Mouse (Mus musculus) R1 (cell line): ENCODE measurements around the gene Atl2.

Experiments
- DNase-seq: peaks from one replicate; pipeline ENCODE4 v3.0.0-alpha.2; 2018; ENCODE audit warnings: low read depth, low spot score

The Atl2 gene

DNA sequence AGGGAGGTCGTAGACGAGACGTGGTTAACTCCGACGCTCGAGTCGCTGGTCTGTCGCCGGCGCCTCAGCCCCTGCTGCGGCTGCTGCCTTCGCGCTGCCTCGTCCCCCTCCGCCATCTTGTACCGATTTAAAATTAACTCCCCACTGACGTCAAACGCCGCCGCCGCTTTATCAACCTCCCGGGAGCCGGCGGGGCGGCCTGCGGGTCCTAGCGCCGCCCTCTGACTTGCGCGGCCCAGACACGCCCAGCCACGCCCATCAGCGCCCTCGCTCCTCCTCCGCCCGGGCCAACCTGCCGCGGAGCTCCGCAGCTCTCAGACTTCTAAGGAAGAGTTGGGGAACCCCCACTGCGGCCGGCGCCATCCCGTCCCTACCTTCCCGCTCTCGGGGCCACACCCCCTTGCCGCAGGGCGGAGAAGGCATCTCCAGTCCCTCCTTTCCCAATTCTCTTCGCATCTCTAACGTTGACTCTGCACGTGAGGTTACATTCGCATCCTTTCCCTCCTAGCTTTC, at the start of gene Atl2:
Gene Atl2, minus strand, starts transcription at position 213 of the 513 bp plus-strand sequence.
- DNase-seq: peak; percentile 95

DNA sequence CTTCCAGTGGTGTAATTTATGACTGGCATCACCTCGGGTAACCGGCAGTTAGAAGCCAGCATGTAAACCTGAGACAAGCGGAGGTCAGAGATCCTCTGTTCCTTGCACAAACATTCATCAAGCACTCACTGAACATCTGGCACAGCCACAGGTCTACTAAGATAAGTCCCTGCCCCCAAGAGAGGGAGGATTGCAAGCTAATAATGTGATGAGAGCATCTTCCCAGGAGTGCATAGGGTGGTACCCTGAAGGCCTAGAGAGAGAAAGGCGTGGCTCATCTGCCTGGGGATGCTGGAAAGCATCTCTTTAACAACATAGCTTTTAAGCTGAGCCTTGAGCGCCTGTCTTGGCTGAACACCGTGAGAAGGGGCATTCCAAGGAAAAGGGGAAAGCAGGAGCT, 48.9 kb upstream of the Atl2 start:
- DNase-seq: no peak

DNA sequence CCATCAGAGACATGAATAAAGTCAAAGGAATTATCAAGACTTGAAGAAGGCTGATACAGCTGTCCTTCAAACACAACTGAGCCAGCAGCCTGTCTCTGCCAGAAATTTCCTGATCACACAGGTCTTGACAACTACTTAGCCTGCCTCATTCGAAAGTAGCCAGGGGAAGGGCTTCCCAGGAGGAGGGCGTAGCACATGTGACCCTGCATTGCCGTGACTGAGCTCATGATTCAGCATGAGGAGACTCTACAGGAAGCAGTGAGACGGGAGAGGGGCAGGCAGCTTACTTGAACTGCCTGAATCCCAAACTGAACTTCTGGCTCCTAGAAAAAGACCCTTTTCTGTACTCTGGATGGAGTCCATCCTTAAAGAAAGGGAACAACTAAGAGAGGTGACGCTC, 46.5 kb upstream of the Atl2 start:
- no peak for DNase-seq

DNA sequence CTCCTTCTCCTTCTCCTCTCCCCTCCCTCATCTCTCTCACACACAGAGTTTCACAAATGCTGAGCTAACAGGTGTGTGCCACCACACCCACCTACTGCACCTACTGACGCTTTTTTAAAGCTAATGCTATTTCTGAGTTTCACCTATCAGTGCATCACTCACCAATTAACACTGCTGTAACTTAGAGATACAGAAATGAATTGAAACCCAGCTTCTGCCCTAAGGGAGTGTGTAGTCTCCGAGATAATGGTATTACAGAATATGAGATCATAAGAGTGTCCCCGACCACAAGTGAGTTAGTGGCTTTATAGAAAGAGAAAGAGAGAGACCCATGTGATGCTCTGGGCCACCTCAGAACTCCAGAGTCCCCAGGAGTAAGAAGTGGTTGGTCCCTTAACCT, 43.2 kb upstream of the Atl2 start:
- DNase-seq: no peak

DNA sequence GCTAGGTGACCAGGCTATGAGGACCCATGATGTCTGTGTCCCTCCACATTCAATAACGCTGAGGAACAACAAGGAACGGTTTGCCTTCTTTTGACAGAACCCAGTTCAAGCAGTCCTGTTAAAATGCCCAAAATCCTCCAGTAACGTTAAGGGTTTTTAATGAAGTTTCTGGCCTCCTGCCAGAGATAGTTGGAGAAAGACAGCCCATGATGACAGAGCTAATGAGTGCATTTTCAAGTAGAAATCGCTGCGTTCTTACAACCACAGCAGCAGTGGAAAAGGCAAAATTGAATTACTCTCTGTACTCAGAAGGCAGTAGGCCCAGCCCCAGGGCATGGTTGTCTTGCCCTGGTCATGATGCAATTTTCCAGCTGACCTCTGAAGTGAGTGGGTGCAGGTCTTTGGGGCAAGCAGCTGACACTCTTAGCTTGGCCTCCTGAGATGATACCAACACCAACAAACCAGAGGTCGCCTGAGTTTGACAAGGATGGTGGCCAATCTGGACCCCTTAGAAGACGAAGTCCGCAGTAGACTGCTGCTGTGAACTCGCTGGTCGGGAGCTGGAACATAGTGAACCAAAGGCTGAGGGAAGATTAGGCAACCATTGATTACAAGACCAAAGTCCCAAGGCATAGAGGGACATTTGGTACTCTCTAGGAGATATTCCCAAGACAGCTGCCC, 42.1 kb upstream of the Atl2 start:
- no peak for DNase-seq

DNA sequence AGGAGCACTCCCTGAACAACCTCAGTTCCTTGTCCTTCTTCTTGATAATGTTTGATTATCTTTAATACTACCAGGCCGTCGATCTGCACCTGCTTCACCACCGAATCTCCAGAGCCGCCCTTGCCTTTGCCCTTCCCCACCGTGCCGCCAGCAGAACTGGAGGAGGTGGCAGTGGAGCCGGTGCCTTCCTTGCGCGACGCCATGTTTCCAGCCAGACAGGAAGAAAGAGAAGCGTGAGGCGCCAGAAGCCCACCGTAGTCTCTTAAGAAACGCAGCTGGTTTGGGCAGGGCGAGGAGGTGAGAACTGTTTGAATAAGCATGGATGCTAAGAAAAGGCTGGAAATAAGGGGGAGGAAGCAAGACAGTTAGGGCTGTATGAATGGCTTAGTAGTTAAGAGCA, 38.4 kb upstream of the Atl2 start:
- peak; percentile 31 for DNase-seq

DNA sequence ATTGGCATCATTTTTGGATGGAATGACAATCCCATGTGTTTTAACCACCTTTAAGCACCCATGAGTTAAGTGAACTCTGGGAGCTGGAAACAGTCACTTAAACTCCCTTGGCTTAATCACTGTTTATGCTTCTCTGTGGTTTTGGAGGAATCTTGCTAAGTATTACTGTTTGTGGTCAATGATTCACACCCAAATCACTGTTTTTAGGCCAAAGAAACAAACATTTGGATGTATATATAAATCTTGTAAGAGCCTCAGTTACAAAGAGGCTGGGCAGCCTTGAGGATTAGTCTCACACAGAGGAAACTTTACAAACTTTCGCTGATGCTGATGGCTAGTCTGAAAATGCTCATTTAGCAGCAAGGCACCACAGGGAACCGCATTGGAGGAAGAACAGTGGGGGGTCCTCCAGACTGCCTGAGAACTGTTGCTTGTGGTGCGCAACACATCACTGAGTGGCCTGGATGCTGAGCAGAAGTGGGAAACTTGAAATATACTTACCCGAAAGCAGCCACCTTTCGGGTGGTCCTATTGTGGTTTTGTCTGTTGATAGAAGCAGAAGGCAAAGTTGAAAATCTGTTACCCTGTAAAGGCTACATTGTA, 36.9 kb upstream of the Atl2 start:
- peak; percentile 61 for DNase-seq

DNA sequence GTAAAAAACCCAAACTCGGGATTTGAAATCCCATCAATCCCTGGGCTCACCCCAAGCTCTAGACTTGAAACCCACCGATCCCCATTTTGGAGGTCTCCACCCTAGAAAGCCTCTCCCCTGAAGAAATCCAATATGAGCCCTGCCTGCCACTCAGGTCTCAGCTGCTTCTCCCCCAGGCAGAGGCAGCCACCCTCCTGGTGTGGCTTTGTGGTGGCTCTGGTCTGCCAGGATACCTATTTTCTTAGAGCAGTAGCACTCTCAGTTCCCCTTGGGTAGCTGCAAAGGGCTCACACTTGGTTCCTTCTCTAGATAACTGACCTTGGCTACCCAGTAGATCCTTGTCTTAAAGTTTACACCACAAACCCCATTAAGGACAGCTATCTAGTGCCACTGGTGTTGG, 31.2 kb upstream of the Atl2 start:
- DNase-seq: no peak

DNA sequence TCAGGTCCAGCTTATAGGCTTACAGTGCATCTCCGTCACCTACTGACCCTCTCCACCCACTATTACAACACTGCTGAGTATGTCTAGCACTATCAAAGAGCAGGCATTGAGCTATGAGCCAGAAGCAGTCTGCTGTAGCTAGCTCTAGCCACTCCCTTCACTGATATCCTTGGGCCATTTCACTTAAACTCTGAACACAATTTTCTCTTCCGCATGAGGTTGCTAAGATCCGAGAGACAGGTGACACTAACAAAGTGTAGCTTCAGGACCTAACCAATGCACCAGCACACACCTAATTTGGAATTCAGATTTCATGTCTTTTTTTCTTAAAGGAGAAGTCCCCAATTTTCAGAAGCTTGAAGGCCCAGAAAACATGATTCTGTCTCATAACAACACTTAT, 30.6 kb upstream of the Atl2 start:
- DNase-seq: no peak

DNA sequence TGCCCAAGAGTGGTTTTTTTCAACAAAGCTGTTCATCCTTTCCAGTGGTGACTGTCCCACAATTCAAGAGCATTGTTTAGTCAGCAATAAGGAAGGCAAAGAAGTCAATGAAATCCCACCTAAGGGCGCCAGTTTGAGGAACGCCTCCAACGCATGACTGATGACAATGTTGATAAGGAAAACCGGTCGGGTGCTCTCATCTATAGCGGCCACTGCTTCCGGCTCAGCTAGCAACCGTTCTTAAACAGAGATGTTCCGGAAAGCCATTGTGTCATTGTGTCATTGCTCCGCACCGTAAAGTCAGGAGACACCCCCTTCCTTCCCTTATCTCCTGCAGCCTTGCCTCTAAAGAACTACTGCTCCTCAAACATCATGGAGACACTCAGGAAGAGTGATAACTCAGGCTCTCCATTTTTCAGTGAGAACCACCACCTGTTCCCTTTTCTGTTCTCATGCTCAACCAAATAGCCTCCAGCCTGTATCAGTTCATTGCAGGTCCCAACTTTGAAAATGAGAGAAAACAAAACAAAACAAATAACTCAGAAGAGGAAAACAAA, 30.0 kb upstream of the Atl2 start:
- no peak for DNase-seq

DNA sequence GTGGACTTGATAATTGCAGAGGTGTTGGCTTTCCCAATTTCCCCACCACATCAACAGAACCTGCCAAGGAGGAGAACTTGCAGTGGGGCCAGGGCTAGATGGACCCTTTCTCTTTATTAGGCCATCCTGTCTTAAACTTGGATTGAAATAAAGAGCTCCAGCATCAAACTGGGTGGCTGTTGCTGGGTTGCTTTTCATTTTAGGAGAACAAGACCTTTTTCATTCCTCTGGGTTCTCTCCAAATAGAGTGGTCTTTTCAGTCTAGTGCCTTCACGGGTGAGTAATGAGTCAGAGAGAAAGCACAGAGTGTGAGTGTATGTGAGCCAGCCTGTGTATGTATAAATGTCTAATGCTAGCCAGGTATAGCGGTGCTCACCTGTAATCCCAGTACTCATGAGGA, 24.4 kb upstream of the Atl2 start:
- DNase-seq: no peak

DNA sequence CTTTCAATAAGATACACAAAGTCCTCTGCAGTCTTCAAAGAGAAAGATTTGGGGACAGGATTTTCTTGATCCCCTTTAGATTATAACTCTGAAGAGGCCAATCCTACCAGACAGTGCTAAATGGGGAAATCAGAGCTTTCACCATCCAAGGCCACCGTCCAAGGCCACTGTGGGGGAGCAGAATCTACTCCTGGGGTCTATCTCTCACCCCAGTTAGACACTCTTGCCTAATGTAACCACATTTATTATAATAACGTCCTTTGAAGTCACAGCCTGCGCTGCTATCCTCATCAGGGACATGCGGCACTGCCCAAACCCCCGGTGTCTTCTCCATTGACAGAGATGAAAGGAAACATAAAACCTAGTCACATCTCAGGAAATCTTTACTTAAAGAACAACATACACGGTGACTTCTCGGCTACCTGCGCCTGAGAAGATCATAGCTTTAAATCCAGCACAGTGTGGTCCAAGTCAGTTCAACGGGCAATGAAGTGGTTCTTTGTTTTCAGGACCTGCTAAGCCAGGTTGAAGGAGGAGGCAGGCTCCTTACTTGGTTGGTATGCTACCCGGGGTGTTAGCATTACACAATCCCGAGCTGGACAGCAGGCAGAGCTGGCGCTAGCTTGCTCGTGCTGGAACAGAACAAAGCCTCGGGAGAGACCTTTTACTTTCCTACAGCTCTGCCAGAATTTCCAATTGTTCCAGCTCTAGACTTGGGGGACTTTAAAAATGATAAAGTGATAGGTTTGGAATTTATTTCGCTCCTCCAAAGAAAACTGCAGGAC, 23.8 kb upstream of the Atl2 start:
- peak; percentile 24 for DNase-seq

DNA sequence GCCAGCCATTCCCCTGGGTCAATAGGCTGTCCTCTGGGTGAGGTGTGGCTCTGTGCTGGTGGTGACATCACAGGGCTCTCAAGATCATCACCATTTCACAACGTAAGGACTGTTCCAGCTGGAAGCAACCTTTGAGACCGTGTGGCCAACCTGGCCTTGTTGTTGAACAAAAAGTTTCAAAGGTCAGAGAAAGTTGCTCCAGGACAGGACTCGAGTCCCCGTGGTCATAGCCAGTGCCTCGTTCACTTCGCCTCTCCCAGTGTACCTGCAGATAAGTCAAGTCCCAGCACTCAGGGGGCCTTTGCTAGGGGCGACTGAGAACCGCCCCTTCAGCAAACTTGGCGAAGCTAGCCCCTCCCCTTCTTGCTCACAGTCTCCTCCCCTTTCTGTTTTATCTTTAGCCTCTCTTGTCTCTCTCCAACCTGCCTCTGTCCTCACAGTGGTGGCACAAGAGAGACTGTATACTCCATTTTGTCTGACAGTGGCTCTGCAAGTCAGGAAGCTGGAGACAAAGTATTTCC, 22.6 kb upstream of the Atl2 start:
- peak; percentile 53 for DNase-seq

DNA sequence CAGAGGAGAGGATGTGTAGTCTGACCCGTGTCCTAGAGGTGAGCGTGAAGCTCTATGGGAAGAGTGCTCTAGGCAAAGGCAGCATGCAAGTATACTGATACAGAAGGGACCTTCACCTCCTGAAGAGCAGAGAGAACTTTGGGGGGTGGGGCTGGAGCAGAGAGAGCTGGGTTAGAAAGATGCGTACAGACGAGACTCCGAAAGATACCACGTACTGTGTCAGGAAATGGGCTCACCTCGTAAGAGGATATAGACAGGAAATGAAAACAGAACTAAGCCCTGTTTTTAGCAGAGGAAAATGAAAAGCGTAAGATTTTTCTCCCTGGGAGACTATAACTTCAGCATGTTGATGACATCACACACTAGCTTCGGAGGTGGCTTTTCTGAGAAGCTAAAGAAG, 21.1 kb upstream of the Atl2 start:
- no peak for DNase-seq

DNA sequence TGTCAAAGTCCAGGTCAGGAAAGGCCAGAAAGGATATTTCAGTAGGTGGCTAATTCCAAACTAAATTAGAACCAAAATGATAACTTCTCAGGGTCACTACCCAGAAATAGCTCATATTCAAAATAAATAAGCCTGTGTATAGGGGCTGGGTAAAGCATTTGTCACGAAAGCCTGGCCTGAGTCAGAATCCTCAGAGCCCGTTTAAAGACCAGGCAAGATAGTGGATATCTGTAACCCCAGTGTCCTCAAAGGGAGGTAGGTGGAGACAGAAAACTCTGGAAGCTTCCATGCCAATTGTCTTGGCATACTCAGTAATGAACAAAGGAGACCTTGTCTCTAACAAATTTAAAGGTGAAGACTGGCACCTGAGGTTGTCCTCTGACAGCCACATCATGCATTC, 16.3 kb upstream of the Atl2 start:
- DNase-seq: no peak

DNA sequence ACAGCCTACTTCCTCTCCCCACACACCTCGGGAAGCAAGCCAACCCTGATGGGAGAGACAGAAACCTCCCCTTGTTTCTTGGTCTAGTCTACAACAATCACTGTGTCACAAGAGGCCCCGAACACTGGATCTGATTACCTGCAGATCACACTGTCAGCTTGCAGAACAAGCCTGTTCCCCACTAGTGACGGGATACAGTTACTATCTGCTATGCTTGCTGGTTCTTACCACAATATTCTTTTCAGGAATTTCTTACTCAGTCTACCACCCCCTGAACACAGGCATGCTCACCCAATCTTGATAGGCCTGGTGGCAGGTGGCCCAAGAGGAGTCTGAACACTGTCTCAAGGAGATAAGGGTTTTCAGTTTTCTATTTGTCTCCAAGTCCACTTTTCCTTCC, 15.8 kb upstream of the Atl2 start:
- DNase-seq: no peak

DNA sequence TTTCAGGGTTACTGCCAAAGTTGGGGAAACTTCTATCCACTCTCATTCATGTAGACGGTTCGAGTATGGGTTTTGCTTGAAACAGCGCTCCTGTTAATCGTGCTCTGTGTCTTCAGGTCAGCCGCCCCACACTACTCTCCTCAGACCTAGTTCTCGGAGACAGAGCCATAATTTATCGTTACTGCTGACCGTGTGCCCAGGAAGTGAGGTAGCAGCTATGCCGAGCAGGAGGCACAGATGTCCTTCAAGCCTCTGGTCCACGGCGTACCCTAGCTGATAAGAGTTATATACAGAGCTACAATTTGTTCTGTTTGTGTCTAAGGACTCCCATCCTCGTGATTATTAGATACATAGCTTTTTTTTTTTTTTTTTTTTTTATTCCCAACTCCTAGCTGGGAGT, 13.6 kb upstream of the Atl2 start:
- DNase-seq: no peak

DNA sequence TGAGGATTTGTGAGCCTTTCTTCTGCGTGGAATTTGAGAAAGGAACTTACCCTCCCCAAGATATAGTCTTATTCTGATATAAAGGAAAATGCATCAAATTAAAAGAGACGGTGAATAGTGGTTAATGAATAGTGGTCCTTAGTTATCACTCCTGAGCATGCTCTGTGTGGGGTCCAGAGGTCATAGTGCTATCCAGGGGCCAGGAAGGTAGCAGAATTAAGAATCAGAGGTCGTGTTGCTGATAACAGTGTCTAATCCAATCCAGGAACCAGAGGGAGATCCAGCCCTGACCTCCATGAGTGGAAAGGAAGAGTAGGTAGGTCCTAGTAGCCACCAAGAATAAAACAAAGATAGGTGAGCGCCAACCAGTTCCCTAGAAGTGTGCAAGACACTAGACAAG, 11.8 kb upstream of the Atl2 start:
- no peak for DNase-seq

DNA sequence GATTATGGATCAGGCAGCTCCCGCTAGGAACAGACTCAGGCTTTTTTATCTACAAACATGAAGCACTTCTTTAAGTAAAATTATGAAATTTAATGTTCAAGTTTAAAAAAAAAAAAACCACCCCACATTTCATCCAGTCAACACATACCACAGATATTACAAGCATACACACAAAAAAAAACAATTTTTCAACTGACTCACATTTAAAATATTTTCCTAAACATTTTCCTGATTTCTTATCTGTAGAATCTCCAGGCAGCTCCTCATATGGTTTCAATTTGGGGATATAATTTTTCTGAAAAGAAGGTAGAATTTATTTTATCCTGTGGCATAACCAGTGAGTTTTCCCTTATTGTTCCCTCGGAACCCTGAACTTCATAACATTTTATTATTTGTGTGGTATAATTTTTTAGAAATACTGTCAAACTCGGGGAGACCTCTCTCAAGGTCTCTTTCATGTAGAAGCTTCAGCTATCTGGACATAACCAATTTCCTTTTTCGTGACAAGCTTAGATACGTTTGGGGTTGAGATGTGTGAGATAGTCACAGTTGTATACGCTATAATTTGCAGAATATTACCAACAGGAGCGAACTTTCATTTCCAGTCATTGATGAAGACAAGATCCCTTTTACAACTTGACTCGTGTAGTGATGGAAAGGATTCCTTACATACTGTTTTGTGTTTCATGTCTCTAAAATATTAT, 11.0 kb upstream of the Atl2 start:
- DNase-seq: no peak

DNA sequence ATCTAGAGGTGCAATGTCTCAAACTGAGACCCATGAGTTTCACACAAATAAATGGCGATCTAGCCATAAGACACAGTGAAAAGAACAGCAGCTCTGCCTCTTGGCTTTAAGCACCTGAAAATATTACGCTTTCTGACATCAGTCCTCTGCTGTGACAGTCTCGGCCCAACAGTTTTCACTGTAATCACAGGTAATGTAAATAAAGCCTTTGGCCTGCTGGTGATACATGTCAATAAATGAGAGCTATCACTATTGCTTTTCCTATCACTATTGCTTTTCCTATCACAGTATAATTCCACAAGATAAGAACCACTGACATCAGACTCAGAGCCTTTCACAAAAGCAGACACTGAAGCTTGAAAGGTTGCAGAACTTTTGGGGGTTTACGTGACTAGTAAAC, 8.7 kb upstream of the Atl2 start:
- DNase-seq: no peak

DNA sequence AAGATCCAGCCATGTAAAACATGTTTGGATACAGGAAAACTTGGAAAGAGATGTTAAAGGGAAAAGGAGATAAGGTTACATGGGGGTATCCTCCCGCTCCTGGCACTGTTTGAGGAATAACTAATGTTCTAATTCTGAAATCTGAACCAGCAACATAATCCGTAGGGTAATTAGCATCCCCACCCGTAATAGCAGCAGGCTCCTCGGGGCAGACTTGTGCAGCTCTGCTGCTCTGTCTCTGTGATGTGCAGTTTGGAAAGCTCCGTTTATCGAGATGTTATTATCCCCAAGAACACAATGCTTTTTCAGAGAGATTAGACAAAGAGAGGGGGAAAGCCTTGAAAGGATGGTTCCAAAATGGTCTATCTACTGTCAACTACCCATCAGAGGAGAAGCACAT, 5.3 kb upstream of the Atl2 start:
- no peak for DNase-seq
